Mouse (Mus musculus): ENCODE results near the gene Gm42906. TPM values are rescaled to one million over a fixed set of nuclear protein-coding genes. Genes with fewer than 3 reads are reported as not detected.

The Gm42906 gene
- polyA plus RNA-seq, 1 experiment from 2014 or later, result not detected

DNA sequence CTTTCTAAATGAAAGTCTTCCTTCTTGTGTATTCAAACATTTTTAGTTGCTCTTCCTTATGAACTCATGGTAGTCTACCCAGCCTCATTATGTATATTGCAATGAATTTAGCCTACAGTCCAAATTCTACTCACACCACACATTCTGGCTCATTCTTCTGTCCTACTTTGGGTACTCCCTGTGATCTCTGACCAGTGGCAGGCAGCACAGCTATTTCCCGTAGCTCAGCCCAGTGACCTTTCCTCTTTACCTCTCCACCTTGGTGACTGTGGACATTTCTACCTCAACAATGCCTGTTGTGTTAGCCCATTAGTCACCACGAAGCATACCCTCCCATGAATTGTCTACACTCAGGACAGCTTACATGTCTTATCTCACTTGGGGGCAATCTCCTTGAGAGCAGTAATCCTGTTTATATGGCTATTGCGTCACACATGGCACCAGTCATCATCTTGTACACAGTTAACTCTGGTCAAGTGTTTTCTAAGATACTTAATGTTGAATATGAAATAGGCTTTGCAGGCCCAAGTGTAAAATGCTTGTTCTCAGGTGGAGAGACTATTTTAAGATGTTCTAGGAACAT lies 257.7 kb downstream of the Gm42906 start:
- no peak overlapping the region for H3K4me3 ChIP-seq
- H3K36me3 ChIP-seq, result no peaks in the 10 kb centered on the region
- H3K9me3 ChIP-seq, result no peaks in the 10 kb centered on the region
- no peak overlapping the region for H3K4me2 ChIP-seq (replicated peaks)
- no peaks in the 10 kb centered on the region for H3K27me3 ChIP-seq (replicated peaks)
- 83% methylated on average over 3 of the region's 3 CpGs for WGBS
- 0 out of 2 replicates have a peak, but pooled peaks cover 8% of the 10 kb centered on the region for H3K4me1 ChIP-seq
- H3K9ac ChIP-seq, result no peak overlapping the region
- no peak overlapping the region for H3K27ac ChIP-seq
- no peak for ATAC-seq (ENCODE audit: low FRiP score, low read depth)

DNA sequence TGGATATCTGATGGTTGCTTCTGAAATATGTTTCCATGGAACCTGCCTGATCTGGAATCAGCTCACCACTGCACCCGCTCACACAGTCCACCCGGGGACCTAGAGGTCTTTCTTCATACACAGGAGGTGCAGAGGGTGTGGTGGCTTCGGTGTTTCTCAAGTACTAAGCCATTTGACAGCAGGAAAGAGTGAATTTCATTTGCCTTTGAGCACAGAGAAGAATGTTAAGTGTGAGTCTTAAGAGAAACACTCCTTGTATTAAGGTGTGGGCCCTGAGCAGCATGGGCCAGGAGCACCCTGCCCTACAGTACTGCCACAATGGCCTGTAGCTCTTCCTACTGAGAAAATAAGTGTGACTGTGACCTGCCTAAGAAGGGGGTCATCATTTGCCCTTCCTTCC lies 259.8 kb downstream of the Gm42906 start:
- 90% methylated on average over 3 of the region's 3 CpGs for WGBS

DNA sequence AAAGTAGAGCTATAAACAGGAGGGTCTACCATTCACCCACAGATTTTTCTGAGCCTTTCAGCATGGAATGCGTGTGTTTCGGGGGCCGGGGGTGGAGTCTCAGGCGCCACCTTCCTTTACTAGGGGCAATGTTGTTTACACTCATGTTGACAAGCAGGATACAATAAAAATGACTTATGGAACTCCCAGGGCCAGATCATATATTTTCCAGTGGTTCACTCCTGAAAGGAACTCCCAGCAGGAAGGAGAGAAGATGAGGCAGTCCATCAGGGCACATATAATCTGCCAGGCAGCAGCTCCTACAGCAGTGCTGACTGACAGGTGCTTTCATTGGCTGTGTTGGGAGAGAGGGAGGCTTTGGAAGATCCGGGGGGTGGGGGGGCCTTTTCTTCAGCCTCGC lies 260.3 kb downstream of the Gm42906 start:
- H3K9ac ChIP-seq, result no peak overlapping the region

More for the DNA sequence above, 259.8 kb downstream of the Gm42906 start:
- no peaks in the 10 kb centered on the region for H3K9me3 ChIP-seq
- H3K9ac ChIP-seq, result no peak overlapping the region
- H3K27me3 ChIP-seq (replicated peaks), result no peaks in the 10 kb centered on the region
- no peaks in the 10 kb centered on the region for H3K36me3 ChIP-seq
- no peak for ATAC-seq (ENCODE audit: low FRiP score, low read depth)
- H3K4me1 ChIP-seq, result 0 out of 2 replicates have a peak, but pooled peaks cover 8% of the 10 kb centered on the region
- no peak overlapping the region for H3K4me2 ChIP-seq (replicated peaks)
- H3K27ac ChIP-seq, result no peak overlapping the region
- no peak overlapping the region for H3K4me3 ChIP-seq

DNA sequence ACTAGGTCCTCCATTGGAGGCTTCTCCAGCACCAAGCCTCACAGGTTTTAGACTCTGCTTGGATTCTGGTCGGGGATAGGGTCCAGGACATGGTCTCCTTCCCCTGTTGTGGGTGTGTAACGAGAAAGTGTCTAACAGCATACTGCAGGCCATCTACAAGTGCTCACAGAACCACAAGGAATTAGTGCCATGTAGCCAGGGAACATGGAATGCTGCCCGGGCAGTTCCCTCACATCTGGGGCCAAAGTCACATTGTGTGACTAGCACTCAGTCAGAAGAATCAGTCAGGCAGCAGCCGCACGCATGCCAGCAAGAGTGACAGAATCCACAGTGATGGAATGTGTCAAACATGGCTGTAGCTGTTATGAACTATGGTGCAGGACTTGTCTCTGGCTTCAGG lies 261.7 kb downstream of the Gm42906 start:
- Histone ChIP-seq H3K9me3 (no peaks in the 10 kb centered on the region), H3K36me3 (no peaks in the 10 kb centered on the region), H3K4me2 (replicated peaks) (no peak overlapping the region), H3K9ac (no peak overlapping the region), H3K27ac (no peak overlapping the region), H3K4me1 (0 out of 2 replicates have a peak, but pooled peaks cover 8% of the 10 kb centered on the region), H3K27me3 (replicated peaks) (no peaks in the 10 kb centered on the region), H3K4me3 (no peak overlapping the region)
- no peak for ATAC-seq (ENCODE audit: low FRiP score, low read depth)
- WGBS, result 85% methylated on average over 5 of the region's 5 CpGs

More for the DNA sequence above, 260.3 kb downstream of the Gm42906 start:
- WGBS, result 67% methylated on average over 6 of the region's 6 CpGs
- Histone ChIP-seq H3K36me3 (no peaks in the 10 kb centered on the region), H3K4me1 (0 out of 2 replicates have a peak, but pooled peaks cover 8% of the 10 kb centered on the region), H3K9me3 (no peaks in the 10 kb centered on the region), H3K27ac (no peak overlapping the region), H3K27me3 (replicated peaks) (no peaks in the 10 kb centered on the region), H3K4me3 (no peak overlapping the region), H3K4me2 (replicated peaks) (no peak overlapping the region)
- ATAC-seq (ENCODE audit: low FRiP score, low read depth), result peak; percentile 66; the same call in 1 of the 2 replicates

DNA sequence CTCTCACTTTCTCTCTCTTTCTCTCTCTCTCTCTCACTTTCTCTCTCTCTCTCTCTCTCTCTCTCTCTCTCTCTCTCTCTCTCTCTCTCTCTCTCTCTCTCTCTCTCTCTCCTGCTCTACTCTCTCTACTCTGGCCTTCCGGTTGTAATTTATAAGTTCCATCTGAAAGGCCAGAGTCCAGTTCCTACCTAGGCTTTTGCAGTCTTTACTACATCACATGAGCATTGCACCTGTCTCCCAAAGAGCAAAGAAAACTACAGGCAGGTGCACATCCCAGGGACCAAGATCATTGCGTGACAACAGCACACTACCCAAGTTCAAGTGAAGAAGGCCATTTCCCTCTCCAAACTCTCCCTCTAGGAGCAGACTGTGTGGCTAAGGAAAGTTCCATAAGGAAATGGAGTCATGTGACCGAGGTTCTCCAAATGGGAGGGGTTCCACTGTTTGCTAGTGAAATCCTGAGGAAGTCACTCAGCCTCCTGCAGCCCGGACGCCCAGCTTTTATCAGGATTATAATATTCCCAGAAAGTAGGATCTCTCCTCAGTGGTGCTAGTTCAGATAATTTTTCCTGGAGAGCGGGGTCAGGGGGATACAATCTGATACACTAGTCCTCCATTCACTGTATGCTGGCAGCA lies 262.5 kb downstream of the Gm42906 start:
- WGBS, result 85% methylated on average over 6 of the region's 6 CpGs
- no peak overlapping the region for H3K27ac ChIP-seq
- ATAC-seq (ENCODE audit: low FRiP score, low read depth), result no peak

DNA sequence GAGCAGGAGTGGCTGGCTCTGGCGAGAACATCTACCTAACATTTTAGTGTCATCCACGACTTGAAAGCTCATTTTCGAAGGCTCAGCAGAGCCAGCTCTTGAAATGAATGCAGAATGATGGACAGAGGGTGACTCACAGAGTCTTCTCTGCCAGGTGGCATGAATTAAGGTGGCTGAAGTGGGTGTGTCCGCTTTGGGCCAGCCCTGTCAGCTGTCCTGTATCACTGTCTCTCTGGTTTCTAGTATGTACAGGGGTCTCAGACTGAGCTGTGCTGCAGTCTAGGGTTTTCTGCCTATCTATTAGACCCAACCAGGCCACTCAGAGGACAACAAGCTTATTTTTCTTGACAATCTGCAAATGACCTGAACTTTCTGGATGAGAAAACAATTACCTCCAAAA lies 263.1 kb downstream of the Gm42906 start:
- H3K9me3 ChIP-seq, result no peaks in the 10 kb centered on the region
- 70% methylated on average over 4 of the region's 4 CpGs for WGBS
- H3K4me1 ChIP-seq, result 0 out of 2 replicates have a peak, but pooled peaks cover 8% of the 10 kb centered on the region
- no peak overlapping the region for H3K9ac ChIP-seq
- no peaks in the 10 kb centered on the region for H3K27me3 ChIP-seq (replicated peaks)
- no peak overlapping the region for H3K4me2 ChIP-seq (replicated peaks)
- H3K27ac ChIP-seq, result no peak overlapping the region
- no peak overlapping the region for H3K4me3 ChIP-seq
- ATAC-seq (ENCODE audit: low FRiP score, low read depth), result no peak
- H3K36me3 ChIP-seq, result no peaks in the 10 kb centered on the region

More for the DNA sequence above, 262.5 kb downstream of the Gm42906 start:
- Histone ChIP-seq H3K9me3 (no peaks in the 10 kb centered on the region), H3K4me1 (0 out of 2 replicates have a peak, but pooled peaks cover 8% of the 10 kb centered on the region), H3K4me2 (replicated peaks) (no peak overlapping the region), H3K27me3 (replicated peaks) (no peaks in the 10 kb centered on the region), H3K9ac (no peak overlapping the region), H3K36me3 (no peaks in the 10 kb centered on the region), H3K4me3 (no peak overlapping the region)

DNA sequence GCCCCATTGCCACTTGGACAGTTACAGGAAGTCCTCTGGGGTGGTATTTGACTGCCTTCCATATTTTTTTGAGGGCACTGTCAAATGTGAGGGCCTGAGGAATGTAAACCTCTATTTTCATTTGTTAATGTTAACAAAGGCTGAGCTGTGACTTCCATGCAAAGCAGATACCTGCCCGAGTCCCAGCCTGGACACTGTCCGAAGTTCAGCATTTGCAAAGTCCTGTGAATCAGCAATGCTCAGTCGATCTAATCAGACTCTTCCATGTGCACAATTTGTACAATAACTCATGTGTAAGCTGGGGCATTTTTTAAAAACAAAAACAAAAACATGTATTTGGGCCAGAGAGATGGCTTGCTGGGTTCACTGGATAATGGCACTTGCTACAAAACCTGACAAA lies 265.3 kb downstream of the Gm42906 start:
- Histone ChIP-seq H3K4me3 (no peak overlapping the region), H3K4me1 (0 out of 2 replicates have a peak, but pooled peaks cover 2% of the 10 kb centered on the region), H3K4me2 (replicated peaks) (no peak overlapping the region), H3K36me3 (no peaks in the 10 kb centered on the region), H3K27ac (no peak overlapping the region), H3K9me3 (no peaks in the 10 kb centered on the region), H3K27me3 (replicated peaks) (no peaks in the 10 kb centered on the region), H3K9ac (no peak overlapping the region)
- ATAC-seq (ENCODE audit: low FRiP score, low read depth), result no peak
- 93% methylated on average over 3 of the region's 3 CpGs for WGBS

DNA sequence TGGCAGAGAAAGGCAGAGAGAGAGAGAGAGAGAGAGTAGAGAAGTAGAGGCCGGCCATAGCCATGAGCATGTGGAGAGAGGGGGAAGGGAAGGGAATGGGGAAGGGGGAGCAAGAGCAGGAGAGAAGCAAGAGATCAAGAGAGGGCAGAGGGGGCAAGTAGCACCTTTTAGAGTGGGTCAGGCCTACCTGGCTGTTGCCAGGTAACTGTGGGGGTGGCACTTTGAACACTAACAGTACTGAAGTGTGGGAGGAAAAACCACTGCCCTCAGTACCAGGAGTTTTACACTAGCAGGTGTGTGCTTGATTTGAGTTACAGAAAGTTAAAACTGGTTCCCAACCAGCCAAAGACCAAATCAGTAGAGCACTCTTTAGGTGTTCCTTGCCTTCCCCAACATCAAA lies 272.7 kb downstream of the Gm42906 start:
- 91% methylated on average over 1 of the region's 1 CpGs for WGBS
- Histone ChIP-seq H3K27me3 (replicated peaks) (no peaks in the 10 kb centered on the region), H3K4me2 (replicated peaks) (no peak overlapping the region), H3K4me3 (no peak overlapping the region), H3K9me3 (no peaks in the 10 kb centered on the region), H3K36me3 (no peaks in the 10 kb centered on the region), H3K9ac (no peak overlapping the region), H3K27ac (no peak overlapping the region), H3K4me1 (peaks cover 8% of the 10 kb centered on the region; the same call in 1 of the 2 replicates)
- ATAC-seq (ENCODE audit: low FRiP score, low read depth), result no peak

DNA sequence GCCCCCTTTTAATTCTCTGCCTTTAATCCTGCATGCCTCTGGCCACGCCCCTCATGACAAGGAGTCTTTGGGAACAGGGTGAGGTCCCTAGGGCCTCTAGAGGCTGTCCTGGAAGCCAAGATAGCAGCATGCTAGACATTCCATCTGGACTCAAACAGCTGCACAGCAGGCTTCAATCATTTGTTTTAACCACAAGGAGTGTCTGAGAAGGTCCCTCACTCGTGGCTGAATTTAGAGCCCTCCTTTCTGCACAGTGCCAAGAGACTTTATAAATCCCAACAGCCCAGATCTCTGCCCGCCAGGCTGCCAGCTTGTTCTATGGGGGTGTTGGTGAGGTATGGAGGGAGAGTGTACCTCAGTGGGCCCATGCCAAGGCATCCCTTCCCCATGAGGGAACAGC lies 273.2 kb downstream of the Gm42906 start:
- no peaks in the 10 kb centered on the region for H3K9me3 ChIP-seq
- peaks cover 8% of the 10 kb centered on the region; the same call in 1 of the 2 replicates for H3K4me1 ChIP-seq
- no peak for ATAC-seq (ENCODE audit: low FRiP score, low read depth)
- no peak overlapping the region for H3K4me3 ChIP-seq
- no peaks in the 10 kb centered on the region for H3K27me3 ChIP-seq (replicated peaks)
- no peak overlapping the region for H3K4me2 ChIP-seq (replicated peaks)
- H3K36me3 ChIP-seq, result no peaks in the 10 kb centered on the region
- 37% methylated on average over 3 of the region's 3 CpGs for WGBS
- no peak overlapping the region for H3K27ac ChIP-seq
- H3K9ac ChIP-seq, result no peak overlapping the region

DNA sequence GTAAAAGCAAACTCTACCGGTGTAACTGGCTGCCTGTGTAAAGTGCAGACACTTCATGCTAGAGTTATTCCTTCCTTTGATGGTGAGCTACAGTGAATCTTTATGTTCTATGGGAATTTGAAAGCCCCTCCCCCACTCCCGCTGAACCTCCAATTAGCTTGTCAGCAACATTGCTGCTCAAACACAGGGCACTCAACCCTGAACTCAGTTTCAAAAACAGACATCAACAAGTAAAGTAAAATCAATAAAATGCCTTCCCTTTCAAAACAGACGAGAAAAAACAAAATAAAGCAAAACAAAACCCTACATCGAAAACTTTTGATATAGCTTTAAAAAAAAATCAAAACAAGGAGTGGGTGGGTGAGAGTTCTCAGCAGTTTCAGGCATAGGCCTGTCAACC lies 273.9 kb downstream of the Gm42906 start:
- 81% methylated on average over 4 of the region's 4 CpGs for whole genome bisulfite sequencing
- Histone ChIP-seq H3K27ac (no peak overlapping the region), H3K4me1 (peaks cover 8% of the 10 kb centered on the region; the same call in 1 of the 2 replicates), H3K27me3 (replicated peaks) (no peaks in the 10 kb centered on the region), H3K9ac (no peak overlapping the region), H3K4me3 (no peak overlapping the region), H3K36me3 (no peaks in the 10 kb centered on the region), H3K9me3 (no peaks in the 10 kb centered on the region), H3K4me2 (replicated peaks) (no peak overlapping the region)
- ATAC-seq (ENCODE audit: low FRiP score, low read depth), result no peak

DNA sequence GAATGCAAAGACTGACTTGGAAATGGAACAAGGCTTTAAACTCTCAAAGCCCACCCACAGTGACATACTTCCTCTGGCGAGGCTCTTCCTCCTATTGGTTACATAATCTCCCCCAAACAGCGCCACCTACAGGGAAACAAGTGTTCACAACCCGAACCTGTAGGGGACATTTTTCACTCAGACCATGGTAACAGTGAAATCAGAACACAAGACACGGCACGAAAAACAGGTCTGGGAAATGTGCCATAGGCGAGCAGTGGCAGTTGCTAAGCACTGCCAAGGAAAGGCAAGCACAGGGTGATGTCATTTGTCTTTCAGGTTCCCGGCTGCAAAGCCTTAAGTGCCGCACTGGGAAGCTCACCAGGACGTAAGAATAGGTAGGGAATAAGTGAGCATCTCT lies 276.4 kb downstream of the Gm42906 start:
- 89% methylated on average over 9 of the region's 9 CpGs for WGBS
- H3K36me3 ChIP-seq, result no peaks in the 10 kb centered on the region
- H3K9ac ChIP-seq, result no peak overlapping the region
- no peak overlapping the region for H3K4me3 ChIP-seq
- no peak for ATAC-seq (ENCODE audit: low FRiP score, low read depth)
- H3K27ac ChIP-seq, result no peak overlapping the region
- H3K4me2 ChIP-seq (replicated peaks), result no peak overlapping the region
- H3K4me1 ChIP-seq, result peaks cover 8% of the 10 kb centered on the region; the same call in 1 of the 2 replicates
- H3K9me3 ChIP-seq, result no peaks in the 10 kb centered on the region
- H3K27me3 ChIP-seq (replicated peaks), result no peaks in the 10 kb centered on the region

DNA sequence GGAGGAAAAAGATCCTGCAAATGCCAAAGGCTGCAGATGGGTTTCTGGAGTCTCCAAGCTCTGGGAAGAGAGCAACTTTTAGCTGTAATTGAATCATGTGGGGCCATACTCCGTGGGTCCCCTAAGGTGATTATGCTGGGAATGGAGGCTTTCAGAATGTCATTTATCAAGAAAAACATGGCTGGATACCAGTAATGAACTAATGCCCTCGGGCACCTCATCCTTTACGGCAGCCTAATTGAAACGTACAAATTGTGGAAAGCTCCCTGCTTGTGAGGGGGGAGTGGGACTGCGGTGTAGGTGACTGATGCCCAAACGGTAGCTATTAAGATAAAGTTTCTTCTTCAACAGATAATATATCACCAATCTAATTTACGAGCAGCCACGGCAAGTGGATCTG lies 278.5 kb downstream of the Gm42906 start:
- Histone ChIP-seq H3K4me1 (no peaks in the 10 kb centered on the region), H3K4me2 (replicated peaks) (no peak overlapping the region), H3K27me3 (replicated peaks) (no peaks in the 10 kb centered on the region), H3K36me3 (no peaks in the 10 kb centered on the region), H3K4me3 (no peak overlapping the region), H3K9ac (no peak overlapping the region), H3K9me3 (no peaks in the 10 kb centered on the region), H3K27ac (no peak overlapping the region)
- 49% methylated on average over 8 of the region's 8 CpGs for WGBS
- ATAC-seq (ENCODE audit: low FRiP score, low read depth), result 0 out of 2 replicates have a peak, but pooled peaks have one; percentile 7

Data from neural tube, embryonic 12.5 days (tissue).